Mouse (Mus musculus) cerebellum, postnatal 36 days (tissue): ENCODE data around the gene Aoah.

Experiments
- DNase-seq, 2 experiments: peaks; one replicate each; pipeline ENCODE4 v3.0.0; 2021 to 2022; ENCODE audit warnings: mixed read lengths in 2 of 2

Gene Aoah

GRCm38 (mm10) chr13:20916698-20917511 lies 123.0 kb downstream of the Aoah start:
- DNase-seq, result no peak

DNA sequence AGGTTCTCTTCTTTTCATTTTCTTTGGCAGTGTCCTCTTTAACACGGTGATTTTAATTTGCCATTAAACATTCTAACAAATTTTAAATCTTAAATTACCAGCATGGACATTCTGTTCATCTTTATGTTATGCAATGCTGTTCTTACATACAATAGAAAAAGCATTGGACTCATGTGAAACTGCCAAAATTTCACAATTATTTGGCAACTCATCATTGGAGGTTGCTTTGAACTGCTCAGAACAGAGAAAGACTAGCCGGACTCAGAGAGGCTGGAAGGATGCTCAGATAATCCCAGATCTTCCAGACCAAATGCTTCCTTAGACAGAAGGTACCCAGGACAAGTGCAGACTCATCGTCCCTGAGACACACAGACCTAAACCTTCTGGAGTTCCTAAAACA lies 126.5 kb downstream of the Aoah start:
- no peak for DNase-seq

- no peak for DNase-seq
Observed at GRCm38 (mm10) chr13:20936016-20936415, 142.1 kb downstream of the Aoah start.

GRCm38 (mm10) chr13:20937452-20937851 lies 143.5 kb downstream of the Aoah start:
- peak; percentile 72 to 77 for DNase-seq

DNA sequence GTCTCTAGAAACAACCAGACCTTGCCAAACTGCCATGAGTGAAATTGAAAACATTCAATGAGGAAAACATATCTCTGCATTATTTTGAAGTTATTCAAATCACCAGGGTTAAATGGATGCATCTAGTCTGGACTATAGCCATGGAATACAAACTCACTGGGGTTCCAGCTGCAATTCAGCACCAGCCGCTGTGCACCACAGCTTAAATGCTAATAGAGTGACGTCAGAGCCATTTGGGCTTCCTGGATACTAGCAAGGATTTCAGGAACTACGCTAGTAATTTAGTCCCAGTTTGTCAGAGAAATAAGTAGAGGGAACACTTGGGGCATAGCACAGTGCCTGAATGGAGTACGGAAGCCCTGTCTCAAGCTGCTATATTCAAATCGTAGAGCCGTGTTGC lies 145.2 kb downstream of the Aoah start:
- no peak for DNase-seq

GRCm38 (mm10) chr13:20940389-20940788 lies 146.5 kb downstream of the Aoah start:
- peak; percentile 19 to 22 for DNase-seq

DNA sequence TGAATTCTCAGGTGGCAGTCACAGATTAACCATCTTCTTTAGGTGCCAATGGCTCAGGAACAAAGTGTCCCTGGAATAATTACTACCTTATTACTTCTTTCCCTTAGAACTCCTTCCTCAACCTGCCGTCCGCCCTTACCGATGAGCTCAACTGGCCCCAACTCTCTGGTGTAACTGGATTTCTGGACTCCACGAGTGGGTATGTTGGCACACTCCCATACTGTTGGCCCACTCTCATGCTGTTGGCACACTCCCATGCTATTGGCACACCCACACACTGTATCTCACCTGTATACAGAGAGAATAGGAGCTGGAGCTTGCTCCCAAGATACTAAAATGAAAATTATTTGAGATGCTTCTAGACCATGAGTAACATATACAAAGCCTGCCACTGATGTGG lies 147.8 kb downstream of the Aoah start:
- DNase-seq, result peak; percentile 9 to 15

DNA sequence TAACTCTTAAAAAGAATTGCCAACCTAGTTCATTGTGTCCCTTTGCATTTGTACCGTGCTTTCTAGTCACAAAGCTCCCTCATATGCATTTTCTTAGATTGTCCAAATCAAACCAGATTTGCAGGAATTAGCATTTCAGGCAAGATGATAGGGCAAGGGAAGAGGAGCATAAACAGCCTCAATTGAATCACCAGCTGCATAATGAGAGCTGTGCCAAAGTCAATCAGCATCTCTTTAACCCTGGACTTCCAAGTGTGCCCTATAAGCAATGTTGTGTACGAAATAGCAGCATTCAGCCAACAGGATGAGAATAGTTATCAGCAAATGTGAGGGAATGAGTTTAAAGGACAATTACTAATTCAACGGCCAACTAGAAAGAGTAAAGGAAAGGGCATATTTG lies 169.2 kb downstream of the Aoah start:
- DNase-seq, result no peak

GRCm38 (mm10) chr13:20981234-20982230 lies 187.6 kb downstream of the Aoah start:
- DNase-seq, result no peak

DNA sequence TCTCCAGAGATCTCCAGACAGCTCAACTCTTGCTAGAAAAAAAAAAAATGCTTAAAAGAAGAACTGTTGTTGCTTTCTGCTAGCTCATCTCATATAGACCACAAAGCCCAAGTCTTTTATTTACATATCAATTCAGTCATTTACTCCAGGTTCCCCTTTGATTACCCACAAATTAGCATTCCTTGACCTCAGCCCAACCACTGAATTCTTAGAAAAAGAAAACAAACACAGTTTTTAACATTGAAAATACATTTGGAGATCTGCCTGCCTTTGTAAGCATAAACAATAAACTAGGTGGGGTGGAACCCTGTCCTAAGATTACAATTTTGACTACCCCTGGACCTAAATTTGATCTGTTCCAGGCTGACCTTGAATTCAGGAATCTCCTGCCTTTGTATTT lies 191.6 kb downstream of the Aoah start:
- DNase-seq, result no peak

DNA sequence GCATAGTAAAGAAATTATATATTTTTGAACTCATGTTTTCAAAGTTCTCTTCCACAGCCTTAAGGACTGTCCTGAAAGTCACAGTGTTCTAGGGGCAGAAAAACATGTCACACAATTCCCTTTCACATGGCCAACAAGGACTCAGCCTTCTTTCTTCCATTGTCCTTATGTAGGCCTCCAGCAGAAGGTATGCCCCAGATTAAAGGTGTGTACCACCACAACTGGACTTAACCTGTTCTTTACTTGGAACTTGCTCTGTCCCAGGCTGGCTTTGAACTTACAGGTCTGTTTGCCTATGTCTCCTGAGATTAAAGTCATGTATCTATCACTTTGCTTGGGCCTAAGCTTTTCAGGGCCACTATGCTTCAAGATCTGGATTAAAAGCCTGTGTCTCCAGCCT lies 192.0 kb downstream of the Aoah start:
- no peak for DNase-seq

DNA sequence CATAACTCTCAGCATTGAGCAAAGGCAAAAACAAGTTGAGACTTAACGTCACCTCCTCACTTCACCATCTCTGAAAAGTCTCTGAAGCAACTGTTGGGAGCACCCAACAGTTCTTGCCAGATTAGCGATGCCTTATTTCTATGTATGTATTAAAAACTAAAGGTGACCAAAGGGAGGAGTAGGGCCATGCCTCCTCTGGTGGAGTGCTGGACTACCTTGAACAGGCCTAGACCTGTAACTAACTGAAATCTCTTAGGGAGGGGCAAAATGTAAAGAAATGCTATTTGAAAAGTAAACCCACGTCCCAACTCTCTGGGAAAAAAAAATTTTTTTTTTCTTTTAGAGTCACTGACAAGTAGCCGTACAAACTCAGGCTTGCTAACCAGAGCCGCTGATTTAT lies 211.3 kb downstream of the Aoah start:
- DNase-seq, result no peak

DNA sequence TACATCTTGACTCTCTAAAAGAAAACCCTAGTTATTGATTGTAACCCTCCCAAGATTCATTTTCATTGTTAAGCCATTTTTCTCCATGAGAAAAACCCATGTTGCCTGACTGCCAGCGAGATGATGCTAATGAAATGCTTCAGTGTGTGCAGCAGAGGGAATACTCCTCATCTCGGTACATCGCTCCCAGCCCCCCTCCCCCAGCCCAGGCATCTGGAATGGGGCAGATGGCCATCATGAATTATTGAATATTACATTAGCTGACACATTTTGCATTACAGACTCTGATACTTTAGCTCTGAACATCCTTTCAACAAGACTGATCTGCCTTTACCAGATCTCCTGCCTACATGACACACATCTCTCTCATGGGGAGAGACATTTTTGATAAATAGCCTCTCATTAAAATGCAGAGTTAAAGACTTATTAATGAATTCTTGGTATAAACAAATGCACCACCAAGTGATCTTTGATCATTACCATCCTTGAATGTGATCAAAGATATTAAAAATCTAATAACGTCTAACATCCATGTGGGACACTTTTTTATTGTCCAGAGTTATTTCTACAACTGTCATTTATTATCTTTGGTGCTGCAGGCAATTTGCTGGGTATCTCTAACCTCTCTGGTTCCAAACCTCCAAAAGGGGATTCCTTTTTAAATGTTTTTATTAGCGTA lies 211.9 kb downstream of the Aoah start:
- no peak for DNase-seq

DNA sequence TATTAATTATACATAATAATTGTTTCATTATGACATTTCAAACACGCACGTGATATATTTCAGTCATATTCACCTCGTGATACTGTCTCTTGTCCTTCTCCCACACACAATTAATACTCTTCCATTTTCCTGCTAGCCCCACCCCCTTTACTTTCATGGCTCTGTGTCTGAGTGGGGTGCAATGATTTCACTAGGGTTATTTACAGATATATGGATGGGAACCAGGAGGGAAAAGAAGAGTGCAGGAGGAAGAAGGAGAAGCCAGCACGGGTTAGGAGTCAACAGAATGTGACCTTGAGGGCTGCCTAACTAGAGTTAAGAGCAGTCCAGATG lies 212.4 kb downstream of the Aoah start:
- DNase-seq, result no peak

- DNase-seq, result no peak
Observed at GRCm38 (mm10) chr13:21013659-21014058, 219.7 kb downstream of the Aoah start.

DNA sequence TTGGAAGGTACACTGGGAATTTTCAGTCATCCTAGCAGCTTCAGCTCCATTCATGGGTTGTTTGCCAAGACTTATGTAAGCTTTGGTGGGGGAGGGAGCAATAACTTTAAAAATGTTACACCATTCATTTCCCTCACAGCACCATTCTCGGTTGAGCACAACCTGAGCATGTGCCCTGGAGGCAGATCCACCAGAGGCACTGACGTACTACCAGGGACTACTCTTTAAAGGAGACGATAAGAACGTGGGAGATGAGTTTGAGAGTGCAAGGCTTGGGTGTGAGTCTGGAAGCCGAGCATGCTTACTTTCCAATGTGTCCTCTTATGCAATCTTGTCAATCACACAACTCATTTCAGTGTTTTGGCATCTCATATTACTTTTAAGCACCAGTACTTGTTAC lies 230.9 kb downstream of the Aoah start:
- DNase-seq, result no peak

- peak; percentile 82 to 86 for DNase-seq
Observed at GRCm38 (mm10) chr13:21033176-21033575, 239.3 kb downstream of the Aoah start.

DNA sequence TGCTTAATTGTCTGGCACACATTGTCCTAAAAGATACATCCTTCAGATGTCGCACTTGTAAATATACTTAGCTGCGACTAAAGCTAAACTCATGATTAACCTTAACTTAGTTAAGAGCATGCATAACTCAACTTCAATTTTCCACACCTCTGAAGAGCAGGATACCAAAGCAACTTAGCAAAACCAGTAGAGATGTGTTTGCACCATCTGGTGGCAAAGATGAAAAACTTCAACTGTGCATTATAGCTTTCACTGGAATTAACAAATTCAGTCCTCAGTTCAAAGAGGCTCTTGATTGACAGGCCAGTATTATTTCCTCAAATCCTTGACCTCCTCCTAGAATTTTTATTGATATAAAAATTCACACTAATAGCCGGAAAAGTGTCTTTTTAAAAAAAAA lies 241.1 kb downstream of the Aoah start:
- DNase-seq, result no peak

- peak; percentile 26 to 32 for DNase-seq
Observed at GRCm38 (mm10) chr13:21035981-21036380, 242.1 kb downstream of the Aoah start.

- no peak for DNase-seq
Observed at GRCm38 (mm10) chr13:21040589-21041199, 246.8 kb downstream of the Aoah start.

DNA sequence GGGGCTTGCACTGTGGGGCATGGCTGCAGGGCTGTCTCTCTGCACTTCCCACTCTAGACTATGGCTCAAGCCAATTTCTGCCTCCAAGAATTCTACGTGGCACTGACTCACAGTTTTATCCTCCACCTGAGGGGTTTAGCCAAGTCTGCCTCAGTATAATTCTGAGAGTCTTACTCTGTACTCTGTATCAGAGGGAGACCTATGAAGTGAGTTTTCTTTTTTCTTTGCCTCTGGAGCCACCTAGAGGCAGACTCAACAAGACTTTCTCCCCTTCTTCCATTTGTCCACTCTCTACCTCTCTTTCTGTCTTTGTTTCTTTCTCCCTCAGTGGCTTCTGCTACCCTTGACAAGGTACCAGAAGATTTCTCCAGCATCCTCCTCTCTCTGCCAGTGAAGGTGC lies 256.2 kb downstream of the Aoah start:
- no peak for DNase-seq

DNA sequence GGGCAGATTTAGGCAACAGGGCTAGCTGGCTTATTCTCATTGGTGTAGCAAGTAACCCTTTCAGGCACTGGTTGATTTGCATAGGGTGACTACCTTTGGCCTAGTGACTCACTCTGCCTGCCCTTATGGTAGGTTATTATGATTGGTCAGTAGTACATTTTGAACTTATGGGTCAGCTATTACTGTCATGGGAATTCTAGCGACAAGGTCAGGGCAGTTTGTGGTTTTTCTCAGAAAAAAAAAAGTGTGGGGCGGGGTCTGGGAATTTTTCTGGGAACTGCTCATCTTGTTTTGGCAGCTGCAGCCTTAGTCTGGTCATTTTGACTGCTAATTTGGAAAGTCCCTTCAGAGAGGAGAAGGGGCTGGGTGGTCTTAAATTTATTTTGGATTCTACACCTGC lies 272.1 kb downstream of the Aoah start:
- no peak for DNase-seq

DNA sequence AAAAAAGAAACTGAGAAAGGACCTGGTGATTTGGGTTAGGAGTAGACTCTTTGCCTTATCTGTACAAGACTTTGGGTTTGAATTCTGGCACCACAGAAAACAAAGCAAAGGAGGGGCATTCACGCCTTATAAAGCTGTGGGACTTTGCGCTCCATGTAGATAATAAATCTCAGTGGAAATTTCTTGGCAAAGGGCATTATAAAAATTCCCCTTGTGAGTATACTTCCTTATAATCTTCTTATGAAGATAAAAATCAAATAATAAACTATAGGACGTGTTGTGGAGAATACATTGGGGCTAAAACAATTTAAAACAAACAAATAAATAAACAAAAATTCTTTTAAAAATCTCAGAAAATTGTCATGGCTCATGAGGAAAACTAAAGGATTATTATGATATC lies 280.9 kb downstream of the Aoah start, which contains the start of gene Olfr1370:
Gene Olfr1370, minus strand, starts transcription at position 101 of the 400 bp plus-strand sequence.
- DNase-seq, result no peak
